Mouse (Mus musculus) midbrain, embryonic 11.5 days (tissue): Measurements from ENCODE around the gene Tmem274. TPM values are rescaled to one million over a fixed set of nuclear protein-coding genes. Genes with fewer than 3 reads are reported as not detected.
A peak's percentile ranks its signal among the peaks of the same experiment; 100 is the strongest.

Experiments used
- ATAC-seq: fragments of 200-750 bp; cut with Nextera tagmentation; 2 replicates; pipeline ENCODE4 v1.8.0; 2017; ENCODE audit warnings: moderate TSS enrichment, moderate library complexity; ENCODE audit not compliant: low FRiP score
- DNase-seq: peaks from one replicate; pipeline ENCODE4 v3.0.0; 2015; ENCODE audit warnings: low spot score; ENCODE audit errors: missing footprints
- H3K27ac ChIP-seq: fragments of 300-500 bp; sonication (generic); 2 replicates; pipeline ENCODE4 v1.5.1; 2014; ENCODE audit warnings: low read depth, low read length
- H3K27me3 ChIP-seq: fragments of 300-500 bp; sonication (generic); 2 replicates; pipeline ENCODE4 v1.6.1; 2014; ENCODE audit warnings: mild to moderate bottlenecking, low read length, moderate library complexity, mixed read lengths; ENCODE audit not compliant: control insufficient read depth, insufficient read depth
- H3K36me3 ChIP-seq: fragments of 300-500 bp; sonication (generic); 2 replicates; pipeline ENCODE4 v1.6.1; 2014; ENCODE audit warnings: mild to moderate bottlenecking, low read length, moderate library complexity, mixed read lengths; ENCODE audit not compliant: control insufficient read depth, insufficient read depth
- H3K4me1 ChIP-seq: fragments of 300-500 bp; sonication (generic); 2 replicates; pipeline ENCODE4 v1.6.1; 2014; ENCODE audit warnings: low read length; ENCODE audit not compliant: control insufficient read depth, insufficient read depth
- H3K4me2 ChIP-seq: fragments of 300-500 bp; sonication (generic); 2 replicates; pipeline ENCODE4 v1.6.1; 2014; ENCODE audit warnings: mild to moderate bottlenecking, moderate library complexity
- H3K4me3 ChIP-seq: fragments of 300-500 bp; sonication (generic); 2 replicates; pipeline ENCODE4 v1.5.1; 2014; ENCODE audit warnings: low read depth, low read length
- H3K9ac ChIP-seq: fragments of 300-500 bp; sonication (generic); 2 replicates; pipeline ENCODE4 v1.6.1; 2014; ENCODE audit warnings: low read length
- H3K9me3 ChIP-seq: fragments of 300-500 bp; sonication (generic); 2 replicates; pipeline ENCODE4 v1.6.1; 2016; ENCODE audit warnings: low read length; ENCODE audit not compliant: control insufficient read depth
- WGBS: fragments of 180-500 bp; shearing (Covaris S2); extraction: QIAGEN DNeasy Blood & Tissue Kit; methylation state at CpG from one replicate; pipeline ENCODE4 v1.1.7; 2014; 5-methylcytosine and 5-hydroxymethylcytosine counted together
- polyA plus RNA-seq: library from polyadenylated mRNA; unstranded; fragments of >200 nt; fragmentation: Nextera tagmentation; extraction: Ambion mirVana; gene quantifications from 2 replicates; pipeline ENCODE4 v1.2.1, GENCODE M21; 2014

Tmem274 gene
- polyA plus RNA-seq, 1 experiment from 2014 or later, result not detected

DNA sequence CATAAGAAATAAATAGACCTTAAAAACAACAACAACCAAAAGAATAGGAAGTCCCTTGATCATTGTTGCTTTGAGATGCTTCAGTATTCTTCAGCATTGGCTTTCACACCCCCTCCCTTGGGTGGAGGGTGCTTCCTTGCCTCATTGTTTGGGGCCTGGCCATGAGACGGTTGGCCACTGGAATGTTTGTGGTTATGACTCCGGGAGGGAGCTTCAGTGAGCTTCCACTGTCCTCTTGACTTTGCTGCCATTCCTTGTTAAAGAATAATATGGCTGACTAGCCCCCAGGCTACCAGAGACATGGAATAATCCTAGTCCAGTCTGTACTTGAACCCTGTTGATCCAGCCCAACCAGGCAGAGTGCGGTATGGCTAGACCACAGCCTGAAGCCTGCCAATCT, 29.7 kb downstream of the Tmem274 start:
- no peak for ATAC-seq
- Histone ChIP-seq H3K36me3 (no peaks in the 10 kb centered on the region), H3K27ac (no peak overlapping the region), H3K9ac (no peak overlapping the region), H3K4me1 (no peaks in the 10 kb centered on the region), H3K9me3 (no peaks in the 10 kb centered on the region), H3K4me2 (no peak overlapping the region), H3K27me3 (no peaks in the 10 kb centered on the region), H3K4me3 (no peak overlapping the region)
- WGBS, result 79% methylated on average over 3 of the region's 3 CpGs
- no peak for DNase-seq

DNA sequence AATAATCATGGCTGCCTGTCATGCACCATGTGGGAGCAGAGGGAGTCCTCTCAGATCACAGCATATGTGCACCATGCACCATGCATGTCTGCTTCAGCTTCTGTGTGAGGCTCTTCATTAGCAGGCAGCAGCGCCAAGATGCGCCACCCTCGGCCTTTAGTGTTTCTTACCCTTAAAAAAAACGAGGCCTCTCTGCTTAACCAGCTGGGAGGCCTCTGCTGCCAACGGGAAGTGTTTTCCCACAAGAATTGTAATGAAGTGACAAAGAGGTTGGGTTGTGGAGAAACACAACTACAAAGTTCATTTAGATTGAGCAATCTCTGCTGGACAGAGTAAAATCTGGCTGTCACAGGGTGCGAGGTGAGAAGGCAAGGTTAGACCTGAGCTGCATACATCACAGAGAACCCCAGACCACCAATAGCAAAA, 34.1 kb downstream of the Tmem274 start:
- no peak overlapping the region for H3K4me2 ChIP-seq
- no peaks in the 10 kb centered on the region for H3K36me3 ChIP-seq
- H3K27ac ChIP-seq, result no peak overlapping the region
- DNase-seq (no peak), ATAC-seq (no peak)
- H3K9me3 ChIP-seq, result no peaks in the 10 kb centered on the region
- no peak overlapping the region for H3K9ac ChIP-seq
- 64% methylated on average over 6 of the region's 6 CpGs for WGBS
- H3K4me3 ChIP-seq, result no peak overlapping the region
- H3K4me1 ChIP-seq, result no peaks in the 10 kb centered on the region
- H3K27me3 ChIP-seq, result no peaks in the 10 kb centered on the region

DNA sequence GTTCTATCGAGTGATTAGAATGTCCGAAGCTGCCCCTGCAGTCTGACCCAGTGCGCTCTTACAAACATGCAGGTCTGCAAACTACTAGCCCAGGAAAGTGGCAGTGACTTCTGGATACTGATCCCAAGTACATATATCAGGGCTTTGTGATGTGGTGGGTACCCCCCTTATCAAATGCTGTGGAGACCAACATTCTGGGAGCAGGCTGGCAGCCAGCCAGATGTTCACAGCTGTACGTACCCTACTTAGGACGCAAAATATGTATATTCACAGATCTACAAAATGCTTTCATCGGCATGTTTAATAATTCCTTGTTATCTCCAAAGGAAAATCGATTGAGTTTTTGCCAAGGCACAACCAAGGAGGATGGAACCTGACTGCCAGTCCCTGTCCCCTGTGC, 34.9 kb downstream of the Tmem274 start:
- H3K4me3 ChIP-seq, result no peak overlapping the region
- H3K9me3 ChIP-seq, result no peaks in the 10 kb centered on the region
- no peak overlapping the region for H3K4me2 ChIP-seq
- H3K4me1 ChIP-seq, result no peaks in the 10 kb centered on the region
- ATAC-seq (no peak), DNase-seq (no peak)
- no peaks in the 10 kb centered on the region for H3K36me3 ChIP-seq
- no peak overlapping the region for H3K9ac ChIP-seq
- WGBS, result 90% methylated on average over 7 of the region's 7 CpGs
- no peaks in the 10 kb centered on the region for H3K27me3 ChIP-seq
- no peak overlapping the region for H3K27ac ChIP-seq

DNA sequence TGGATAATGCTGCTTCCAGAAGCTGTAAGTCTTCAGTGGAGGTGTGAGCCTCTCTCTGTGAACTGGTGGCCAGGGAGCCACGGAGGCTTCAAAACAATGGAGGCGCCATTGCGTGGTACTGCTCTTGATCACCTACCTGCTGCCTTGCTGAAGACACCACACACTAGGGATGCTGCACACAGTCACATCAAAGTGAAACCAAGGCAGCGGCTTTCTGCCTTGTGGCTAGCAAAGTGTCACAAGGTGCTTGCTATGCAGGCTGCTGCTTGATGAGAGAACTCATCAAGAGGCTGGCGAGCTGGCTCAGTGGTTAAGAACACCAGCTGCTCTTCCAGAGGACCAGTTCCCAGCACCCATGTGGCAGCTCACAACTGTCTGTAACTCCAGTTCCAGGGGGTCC, 38.5 kb downstream of the Tmem274 start:
- ATAC-seq (no peak), DNase-seq (no peak)
- H3K4me3 ChIP-seq, result no peak overlapping the region
- H3K4me2 ChIP-seq, result no peak overlapping the region
- no peak overlapping the region for H3K9ac ChIP-seq
- WGBS, result 91% methylated on average over 5 of the region's 5 CpGs
- no peak overlapping the region for H3K27ac ChIP-seq
- H3K9me3 ChIP-seq, result no peaks in the 10 kb centered on the region
- H3K36me3 ChIP-seq, result no peaks in the 10 kb centered on the region
- H3K27me3 ChIP-seq, result no peaks in the 10 kb centered on the region
- no peaks in the 10 kb centered on the region for H3K4me1 ChIP-seq

DNA sequence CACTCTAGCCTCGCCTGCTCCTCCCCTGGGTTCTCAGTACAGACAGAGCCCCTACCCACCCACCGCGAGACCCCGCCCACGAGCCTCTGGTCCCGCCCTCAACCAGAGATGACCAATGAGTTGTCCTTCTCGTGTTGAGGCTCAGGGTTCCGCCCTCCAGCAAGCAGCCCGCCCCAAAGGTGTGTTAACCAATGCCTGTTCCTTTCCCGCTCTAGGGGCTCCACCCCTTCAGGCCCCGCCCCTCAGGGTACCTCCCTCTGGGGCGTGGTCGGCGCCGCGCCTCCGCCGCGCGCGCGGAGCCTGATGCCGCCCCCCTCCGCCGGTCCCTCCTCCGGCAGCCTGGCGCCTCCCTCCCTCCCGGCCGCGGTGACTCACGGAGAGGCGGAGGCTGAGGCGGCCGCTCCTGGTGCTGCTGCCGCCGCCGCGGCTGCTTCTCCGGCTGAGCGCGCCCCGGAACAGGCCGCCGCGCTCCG, 40.7 kb downstream of the Tmem274 start, which contains the start of gene Ctnnbip1:
Gene Ctnnbip1 (plus strand): TSS at position 369 of the 473 bp plus-strand sequence.
- Histone ChIP-seq H3K36me3 (no peaks in the 10 kb centered on the region), H3K27me3 (no peaks in the 10 kb centered on the region), H3K9ac (peak within 1 kb of the TSS; percentile 80), H3K4me2 (peak within 1 kb of the TSS; percentile 78), H3K4me3 (peak within 1 kb of the TSS; percentile 78), H3K9me3 (no peaks in the 10 kb centered on the region), H3K27ac (no peak within 1 kb of the TSS), H3K4me1 (no peaks in the 10 kb centered on the region)
- peak; percentile 99 for DNase-seq
- 0% methylated on average over 40 of the region's 46 CpGs for WGBS
- ATAC-seq, result peak; percentile 99

DNA sequence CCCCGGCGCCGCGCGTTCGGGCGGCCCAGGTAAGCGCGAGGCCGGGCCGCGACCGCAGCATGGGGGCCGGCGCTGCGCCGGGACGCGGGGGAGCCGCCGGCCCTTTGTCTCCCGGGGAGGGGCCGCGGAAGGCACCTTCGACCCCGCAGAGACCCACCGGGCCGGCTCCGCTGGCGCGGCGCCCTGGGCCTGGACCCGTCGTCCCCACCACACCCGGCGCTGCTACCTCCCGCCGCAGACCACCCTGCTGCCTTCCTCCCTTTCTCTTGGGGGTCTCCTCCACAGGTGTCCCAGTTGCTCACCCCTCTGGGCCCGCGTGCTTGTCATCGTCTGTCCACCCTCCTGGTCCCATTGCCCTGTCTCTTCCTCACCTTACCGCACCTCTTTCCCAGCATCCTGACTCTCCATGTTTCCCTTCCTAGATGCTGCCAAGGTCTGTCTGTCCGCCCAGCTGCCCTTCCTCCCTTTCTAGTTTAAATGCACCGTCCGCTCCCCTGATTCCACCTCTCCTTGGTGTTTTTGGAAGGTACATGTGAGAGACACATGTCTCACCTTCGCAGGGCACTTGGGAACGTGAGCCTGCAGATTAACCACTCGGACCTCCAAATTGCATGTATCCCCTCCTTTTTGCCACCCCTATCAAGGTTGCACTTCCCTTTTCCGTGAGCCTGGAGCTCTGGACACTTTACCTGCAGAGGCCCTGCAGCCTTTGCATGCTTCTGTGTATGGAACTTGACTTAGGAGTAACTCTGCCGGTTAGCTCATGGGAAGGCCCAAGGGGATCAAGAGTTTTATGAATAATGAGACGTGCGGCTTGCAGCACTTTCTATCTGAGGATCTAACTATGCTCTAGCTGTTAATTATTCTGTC, 41.4 kb downstream of the Tmem274 start:
- Histone ChIP-seq H3K4me2 (peak overlapping the region; percentile 78), H3K9me3 (no peaks in the 10 kb centered on the region), H3K4me1 (no peaks in the 10 kb centered on the region), H3K27ac (no peak overlapping the region), H3K27me3 (no peaks in the 10 kb centered on the region), H3K36me3 (no peaks in the 10 kb centered on the region), H3K9ac (peak overlapping the region; percentile 80), H3K4me3 (peak overlapping the region; percentile 78)
- ATAC-seq, result no peak
- WGBS, result 5% methylated on average over 41 of the region's 52 CpGs
- peak; percentile 90 for DNase-seq

DNA sequence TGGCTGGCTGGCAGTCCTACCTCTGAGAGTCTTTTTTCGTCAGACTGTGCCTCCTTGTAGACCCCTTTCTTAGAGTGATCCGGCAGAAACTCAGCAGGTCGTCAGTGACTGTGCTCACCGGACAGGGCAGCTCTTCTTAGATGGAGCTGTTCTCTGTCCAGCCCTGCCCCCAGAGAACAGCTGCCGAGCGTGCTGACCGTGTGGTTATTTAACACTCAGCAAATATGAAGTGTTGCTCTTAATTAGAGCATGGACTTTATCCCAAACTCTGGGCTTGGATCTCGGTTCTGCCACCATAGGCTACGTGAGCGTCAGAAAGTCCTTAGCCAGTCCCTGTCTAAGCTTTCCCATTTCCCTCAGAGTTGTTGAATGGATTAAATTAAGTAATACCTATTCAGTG, 44.1 kb downstream of the Tmem274 start:
- no peak overlapping the region for H3K27ac ChIP-seq
- ATAC-seq (no peak), DNase-seq (no peak)
- H3K9ac ChIP-seq, result no peak overlapping the region
- H3K4me3 ChIP-seq, result no peak overlapping the region
- no peaks in the 10 kb centered on the region for H3K27me3 ChIP-seq
- H3K4me1 ChIP-seq, result peaks cover 2% of the 10 kb centered on the region; the same call in 1 of the 2 replicates
- no peak overlapping the region for H3K4me2 ChIP-seq
- no peaks in the 10 kb centered on the region for H3K36me3 ChIP-seq
- no peaks in the 10 kb centered on the region for H3K9me3 ChIP-seq
- WGBS, result 74% methylated on average over 10 of the region's 10 CpGs

DNA sequence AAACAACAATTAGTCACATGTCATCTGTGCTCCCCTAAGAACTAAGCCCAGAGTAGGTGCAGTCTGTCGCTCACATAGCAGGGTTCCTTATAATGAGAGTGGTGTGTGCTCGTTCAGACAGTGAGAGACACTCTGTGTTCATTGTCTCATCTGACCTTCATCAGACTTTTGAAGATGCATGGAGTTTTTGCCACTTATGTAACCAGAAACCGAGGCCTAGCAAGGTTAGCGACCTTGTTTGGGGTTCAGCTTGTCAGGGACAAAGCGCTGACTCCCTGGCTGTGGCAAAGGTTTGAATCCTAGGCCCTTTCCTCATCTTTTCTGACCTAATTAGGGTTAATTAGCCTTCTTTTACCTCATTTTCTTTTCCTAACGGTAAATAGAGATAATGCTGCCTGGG, 46.8 kb downstream of the Tmem274 start:
- DNase-seq, result no peak
- Histone ChIP-seq H3K4me3 (no peak overlapping the region), H3K4me1 (peaks cover 5% of the 10 kb centered on the region; the same call in 1 of the 2 replicates), H3K36me3 (no peaks in the 10 kb centered on the region), H3K27ac (no peak overlapping the region), H3K9ac (no peak overlapping the region), H3K4me2 (no peak overlapping the region), H3K27me3 (no peaks in the 10 kb centered on the region), H3K9me3 (no peaks in the 10 kb centered on the region)
- WGBS, result 82% methylated on average over 6 of the region's 6 CpGs
- ATAC-seq, result no peak

DNA sequence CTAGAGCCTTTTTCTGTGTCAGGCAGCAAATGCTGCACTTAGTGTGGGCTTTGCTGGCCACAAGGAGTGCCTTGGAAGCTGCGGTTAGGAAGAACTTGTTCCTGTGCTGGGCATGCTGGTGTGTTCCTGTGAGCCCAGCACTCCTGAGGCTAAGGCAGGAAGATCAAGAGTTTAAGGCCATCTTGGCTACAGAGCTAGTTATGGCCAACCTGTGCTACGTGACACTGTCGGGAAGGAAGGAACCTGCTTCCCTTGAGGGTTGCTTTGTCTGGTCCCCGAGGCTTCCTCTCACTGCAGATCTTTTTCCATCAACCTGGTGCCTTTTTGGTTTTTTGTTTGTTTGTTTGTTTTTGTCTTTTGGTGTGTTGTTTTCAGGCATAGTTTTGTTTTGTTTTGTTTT, 48.0 kb downstream of the Tmem274 start:
- H3K4me1 ChIP-seq, result peaks cover 5% of the 10 kb centered on the region; the same call in 1 of the 2 replicates
- ATAC-seq (no peak), DNase-seq (no peak)
- no peak overlapping the region for H3K9ac ChIP-seq
- H3K4me2 ChIP-seq, result no peak overlapping the region
- WGBS, result 86% methylated on average over 4 of the region's 4 CpGs
- no peaks in the 10 kb centered on the region for H3K9me3 ChIP-seq
- H3K4me3 ChIP-seq, result no peak overlapping the region
- H3K27ac ChIP-seq, result no peak overlapping the region
- no peaks in the 10 kb centered on the region for H3K36me3 ChIP-seq
- no peaks in the 10 kb centered on the region for H3K27me3 ChIP-seq
